Mouse (Mus musculus) heart, postnatal 25 days (tissue): Measurements from ENCODE around the gene Osbpl10. TPM values are rescaled to one million over a fixed set of nuclear protein-coding genes. Genes with fewer than 3 reads are reported as not detected.
"Not testable (repeated sequence)": the region's sequence is repeated elsewhere in the genome, so short reads cannot be mapped to it uniquely, and the experiment has no call there.

Experiments used
- DNase-seq: peaks from one replicate; pipeline ENCODE4 v3.0.0; 2022; ENCODE audit warnings: low spot score
- intact Hi-C: fragments of 180-260 bp; cut with DNase I; formaldehyde crosslinking; loops from one replicate; pipeline ENCODE4 v1.15.1; 2025
- total RNA-seq, 2 experiments: library from RNA; stranded (reverse); gene quantifications; 2 replicates each; pipeline ENCODE4 v1.2.3; 2021

The Osbpl10 gene
- total RNA-seq, 2 experiments from 2014 or later = 3.4 to 3.5 TPM

DNA sequence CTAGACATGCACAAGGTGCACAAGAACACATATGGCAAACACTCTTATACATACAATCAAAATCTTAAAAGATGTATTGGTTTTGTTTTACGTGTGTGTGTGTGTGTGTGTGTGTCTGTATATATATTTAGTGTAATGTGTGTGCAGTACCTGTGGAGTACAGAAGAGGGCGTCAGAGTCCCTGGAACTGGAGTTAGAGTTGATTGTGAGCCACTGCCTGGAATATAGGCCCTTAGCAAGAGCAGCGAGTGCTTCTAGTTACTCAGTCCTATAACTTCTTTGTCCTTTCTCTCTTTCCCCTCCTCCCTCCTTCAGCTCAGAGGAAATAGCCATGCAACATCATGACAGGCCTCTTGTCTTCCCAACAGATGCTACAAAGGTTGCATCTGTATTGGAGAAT is 44.8 kb downstream of the Osbpl10 start:
- intact Hi-C loops = no loop called here
- DNase-seq = no peak

DNA sequence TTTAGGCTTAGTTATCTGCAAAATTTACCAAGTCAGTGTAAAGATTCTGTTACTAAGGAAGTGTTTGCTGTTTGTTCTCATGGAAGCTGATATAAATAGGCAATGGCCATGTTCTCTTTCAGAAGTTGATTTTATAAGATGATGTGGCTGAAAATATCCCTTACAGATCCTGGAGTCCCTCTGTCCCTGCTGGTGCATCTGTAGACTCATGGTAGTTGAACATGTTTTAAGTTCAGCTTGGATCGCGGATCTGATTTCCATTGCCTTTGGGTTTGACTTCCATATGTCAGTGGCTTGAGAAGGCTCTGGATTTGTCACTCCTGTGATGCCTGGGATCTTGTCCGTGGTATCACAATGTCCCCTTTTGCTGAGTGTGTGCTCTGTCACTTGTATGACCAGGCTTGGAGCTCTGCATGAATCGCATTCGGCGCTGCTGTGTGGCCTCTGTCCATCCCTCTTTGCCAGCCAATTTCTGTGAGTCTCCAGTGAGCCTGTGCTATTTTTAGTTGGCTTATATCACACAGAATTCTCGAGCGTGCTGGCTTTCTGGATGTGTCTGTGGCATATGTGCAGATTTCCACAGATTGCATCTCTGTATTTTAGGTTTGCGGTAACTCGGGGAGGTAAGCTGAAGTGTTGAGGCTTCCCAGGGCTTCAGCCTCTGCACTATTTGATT is 45.5 kb downstream of the Osbpl10 start:
- intact Hi-C loops = no loop called here
- no peak for DNase-seq

DNA sequence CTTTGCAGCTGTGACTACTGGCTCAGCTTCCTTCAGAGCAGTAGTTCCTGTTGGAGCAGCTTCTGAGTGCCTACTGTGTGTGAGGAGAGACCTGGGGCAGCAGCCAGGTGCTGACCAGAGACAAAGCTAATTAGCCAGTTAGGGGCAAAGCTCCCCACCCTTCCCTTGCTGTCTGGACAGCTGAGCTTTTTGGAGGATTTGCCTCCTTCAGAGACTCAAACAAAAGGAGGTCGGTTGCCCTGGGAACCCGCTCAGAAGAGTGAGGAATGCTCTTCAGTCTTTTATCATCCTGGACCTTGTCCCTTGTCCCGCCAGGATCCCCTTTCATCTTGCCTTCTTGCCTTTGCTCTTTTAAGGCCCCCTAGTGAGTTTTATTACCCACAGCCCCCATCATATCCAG is 50.9 kb downstream of the Osbpl10 start:
- DNase-seq = no peak
- intact Hi-C loops = no loop called here

DNA sequence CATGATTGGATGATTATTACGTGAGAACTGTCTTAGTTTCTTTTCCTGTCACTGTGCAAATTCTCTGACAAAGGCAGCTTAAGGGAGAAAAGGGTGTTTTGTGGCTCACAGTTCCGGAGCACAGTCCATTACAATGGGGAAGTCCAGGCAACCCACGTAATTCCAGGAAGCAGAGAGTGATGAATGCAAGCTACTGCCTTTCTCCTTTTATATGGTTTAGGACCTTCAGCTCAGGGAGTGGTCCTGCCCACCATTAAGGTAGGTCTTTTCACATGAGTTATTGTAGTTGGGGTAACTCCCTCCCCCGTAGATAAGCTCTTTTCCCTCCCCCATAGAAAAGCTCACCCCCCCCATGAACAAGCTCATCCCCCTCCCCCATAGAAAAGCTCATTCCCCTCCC is 52.2 kb downstream of the Osbpl10 start:
- no peak for DNase-seq
- intact Hi-C loops = no loop called here

DNA sequence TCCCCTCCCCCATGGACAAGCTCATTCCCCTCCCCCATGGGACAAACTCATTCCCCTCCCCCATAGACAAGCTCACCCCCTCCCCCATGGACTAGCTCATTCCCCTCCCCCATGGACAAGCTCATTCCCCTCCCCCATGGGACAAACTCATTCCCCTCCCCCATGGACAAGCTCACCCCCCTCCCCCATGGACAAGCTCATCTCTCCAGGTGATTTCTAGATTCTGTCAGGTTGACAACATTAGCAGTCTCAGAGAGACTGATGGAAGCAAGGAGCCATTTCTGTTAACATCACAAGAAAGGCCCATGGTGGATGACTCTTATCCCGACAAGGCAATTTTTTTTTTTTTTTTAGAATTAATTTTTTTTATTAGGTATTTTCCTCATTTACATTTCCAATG is 52.7 kb downstream of the Osbpl10 start:
- DNase-seq, intact Hi-C loops: not testable (repeated sequence)

DNA sequence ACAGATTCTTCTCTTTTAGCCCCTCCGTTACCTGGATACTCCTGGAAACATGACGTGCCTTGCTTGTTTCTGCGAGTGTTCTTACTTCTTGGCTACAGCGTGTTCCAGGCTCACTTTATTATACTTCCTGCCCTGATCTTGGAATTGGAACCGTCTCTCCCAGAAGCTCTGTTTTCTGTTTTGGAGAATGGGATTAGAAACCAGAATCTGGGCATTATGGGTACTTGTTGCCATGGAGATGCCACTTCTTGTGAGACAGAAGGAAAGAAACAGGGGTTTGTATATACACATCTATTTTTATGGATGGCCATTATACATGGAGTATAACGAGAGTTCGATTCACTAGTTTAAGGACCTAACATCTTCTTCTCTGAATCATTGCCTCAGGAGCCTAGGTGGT is 54.4 kb downstream of the Osbpl10 start:
- intact Hi-C loops = no loop called here
- no peak for DNase-seq

DNA sequence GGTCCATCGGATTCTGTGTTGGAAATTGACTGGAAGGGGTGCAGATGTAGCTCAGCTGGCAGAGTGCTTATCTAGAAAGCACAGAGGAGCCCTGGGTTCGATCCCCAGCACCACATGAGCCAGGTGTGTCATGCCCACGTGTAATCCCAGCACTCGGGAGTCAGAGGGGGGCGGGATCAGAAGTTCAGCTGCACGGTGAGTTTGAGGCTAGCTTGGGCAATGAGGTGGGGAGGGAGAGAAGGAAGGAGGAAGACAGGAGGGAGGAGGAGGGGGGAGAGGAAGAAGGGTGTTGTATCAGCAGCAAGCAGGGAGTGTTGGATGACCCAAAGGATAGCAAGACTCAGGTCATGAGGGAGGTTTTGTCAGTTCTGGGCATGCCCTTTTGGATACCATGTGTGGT is 55.9 kb downstream of the Osbpl10 start:
- no peak for DNase-seq
- intact Hi-C loops = no loop called here

DNA sequence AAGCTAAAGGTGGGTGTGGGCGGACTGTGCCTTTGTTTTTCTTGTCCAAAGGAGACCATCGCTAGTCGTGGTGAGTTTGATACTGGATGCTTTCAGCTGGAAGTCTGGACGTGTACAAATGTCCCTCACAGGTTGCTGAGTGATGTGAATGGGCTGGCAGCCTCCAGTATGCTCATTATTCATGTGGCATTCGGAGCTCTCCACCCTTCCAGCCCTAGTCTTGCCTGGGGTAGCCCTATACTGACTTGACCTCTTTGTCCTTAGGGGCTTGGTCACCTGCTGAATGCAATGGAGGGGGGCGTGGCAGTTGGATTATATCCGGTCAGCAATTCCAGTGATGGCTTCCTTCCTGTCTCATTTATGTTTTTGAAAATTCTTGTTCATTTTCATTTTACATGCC is 56.4 kb downstream of the Osbpl10 start:
- DNase-seq = no peak

DNA sequence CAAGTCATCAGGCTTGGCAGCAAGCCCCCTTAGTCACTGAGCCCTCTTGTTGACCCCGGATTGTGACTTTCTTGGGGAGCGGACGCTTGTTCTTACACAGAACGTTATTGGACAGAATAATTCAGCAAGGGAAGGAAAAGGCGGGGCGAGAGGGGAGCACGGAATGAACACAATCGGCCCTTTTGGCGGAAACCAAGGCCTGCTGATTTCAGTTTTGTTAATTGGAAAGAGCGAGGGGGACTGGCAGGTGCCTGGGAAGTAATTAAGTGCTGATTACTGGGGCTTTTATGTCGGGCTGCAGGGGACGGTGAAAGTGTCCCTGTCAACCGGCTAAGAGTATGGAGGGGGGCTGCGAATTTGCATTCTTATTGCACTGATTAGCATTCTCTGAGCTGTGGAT is 59.8 kb downstream of the Osbpl10 start:
- intact Hi-C loops = no loop called here
- DNase-seq = no peak

More for the DNA sequence above, 56.4 kb downstream of the Osbpl10 start:
- intact Hi-C loops = no loop called here

DNA sequence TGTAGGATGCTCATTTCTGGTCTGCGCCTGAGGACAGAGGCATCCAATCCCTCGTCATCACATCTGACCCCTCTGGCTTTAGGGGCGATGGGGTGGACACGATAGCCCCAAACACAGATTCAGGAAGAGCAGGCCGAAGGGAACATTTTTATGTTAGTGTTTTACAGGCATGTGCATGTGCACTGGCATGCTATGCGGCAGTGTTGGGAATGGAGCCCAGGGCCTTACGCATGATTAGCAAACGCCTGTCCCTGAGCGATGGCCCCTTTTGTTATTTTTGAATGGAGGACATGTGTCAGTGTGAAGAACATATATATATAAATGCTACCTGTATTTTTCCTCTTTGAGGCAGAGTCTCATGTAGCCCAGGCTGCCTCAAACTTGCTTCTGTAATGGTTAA is 60.3 kb downstream of the Osbpl10 start:
- DNase-seq = no peak
- intact Hi-C loops = no loop called here

DNA sequence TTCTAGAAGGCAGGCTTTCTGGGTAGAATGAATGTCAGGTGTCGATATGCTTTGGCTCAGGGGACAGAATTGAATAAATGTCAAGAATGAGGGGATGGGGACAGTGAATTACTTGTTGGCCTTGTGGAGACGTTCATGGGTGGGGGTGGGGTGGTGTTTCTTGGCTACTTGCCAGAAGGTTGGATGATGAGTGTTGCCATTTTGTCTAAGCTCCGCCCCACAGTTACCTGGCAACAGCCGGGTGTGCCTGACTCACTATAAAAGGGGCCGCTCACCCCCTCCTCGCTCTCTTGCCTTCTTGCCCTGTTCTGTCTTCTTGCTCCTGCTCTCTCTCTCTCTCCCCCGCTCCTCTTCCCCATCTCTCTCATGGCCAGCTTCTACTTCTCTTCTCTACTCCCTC is 60.9 kb downstream of the Osbpl10 start:
- DNase-seq = no peak
- intact Hi-C loops = no loop called here

DNA sequence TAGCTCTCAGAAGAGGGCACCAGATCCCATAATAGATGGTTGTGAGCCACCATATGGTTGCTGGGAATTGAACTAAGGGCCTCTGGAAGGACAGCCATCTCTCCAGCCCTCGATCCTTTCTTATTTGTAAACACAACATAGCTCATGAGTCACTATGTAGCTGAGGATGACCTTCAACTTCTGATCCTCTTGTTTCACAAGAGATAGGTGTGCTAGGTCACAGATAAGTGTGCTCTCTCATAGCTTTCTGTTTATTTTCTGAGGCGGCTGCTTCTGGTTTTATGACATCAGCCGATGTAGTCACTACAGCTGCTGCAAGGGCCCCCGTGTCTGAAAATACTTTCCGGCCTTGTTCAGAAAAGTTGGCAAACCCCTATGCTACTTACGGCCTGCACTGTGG is 64.2 kb downstream of the Osbpl10 start:
- DNase-seq = no peak
- intact Hi-C loops = no loop called here

DNA sequence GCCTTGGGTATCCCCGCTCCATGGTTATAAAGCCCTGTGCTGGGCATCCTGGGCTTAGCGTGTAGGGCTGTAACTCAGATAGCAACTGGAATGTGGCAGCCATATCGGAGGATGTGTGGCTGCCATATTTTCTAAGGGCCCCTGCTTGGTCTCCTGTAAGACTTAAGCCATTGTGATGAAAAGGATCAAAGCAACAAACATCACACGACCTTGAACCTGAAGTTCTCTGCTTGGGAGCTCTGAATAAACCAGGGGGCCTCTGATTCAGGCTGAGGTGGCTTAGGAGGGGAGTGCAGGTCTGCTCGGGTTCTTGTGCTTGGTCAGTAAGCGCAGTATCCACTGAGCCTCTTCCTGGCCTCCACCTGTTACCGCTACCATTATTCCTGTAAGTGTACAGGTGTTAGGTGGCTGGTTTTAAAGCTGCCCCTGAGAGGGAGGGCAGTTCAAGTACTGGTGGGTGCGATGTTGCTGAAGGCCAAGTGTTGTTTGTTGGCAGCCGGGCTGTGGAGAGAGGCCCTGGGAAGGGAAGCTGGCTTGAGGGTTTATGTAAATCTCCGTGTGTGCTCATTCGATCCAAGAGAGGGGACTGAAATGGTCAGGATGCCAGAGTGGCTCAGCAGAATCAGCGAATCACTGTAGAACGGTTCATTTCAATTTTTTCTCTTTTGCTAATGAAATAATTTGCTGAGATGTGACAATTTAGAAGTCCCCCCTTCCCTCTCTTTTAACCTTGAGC is 64.8 kb downstream of the Osbpl10 start:
- intact Hi-C loops = no loop called here

DNA sequence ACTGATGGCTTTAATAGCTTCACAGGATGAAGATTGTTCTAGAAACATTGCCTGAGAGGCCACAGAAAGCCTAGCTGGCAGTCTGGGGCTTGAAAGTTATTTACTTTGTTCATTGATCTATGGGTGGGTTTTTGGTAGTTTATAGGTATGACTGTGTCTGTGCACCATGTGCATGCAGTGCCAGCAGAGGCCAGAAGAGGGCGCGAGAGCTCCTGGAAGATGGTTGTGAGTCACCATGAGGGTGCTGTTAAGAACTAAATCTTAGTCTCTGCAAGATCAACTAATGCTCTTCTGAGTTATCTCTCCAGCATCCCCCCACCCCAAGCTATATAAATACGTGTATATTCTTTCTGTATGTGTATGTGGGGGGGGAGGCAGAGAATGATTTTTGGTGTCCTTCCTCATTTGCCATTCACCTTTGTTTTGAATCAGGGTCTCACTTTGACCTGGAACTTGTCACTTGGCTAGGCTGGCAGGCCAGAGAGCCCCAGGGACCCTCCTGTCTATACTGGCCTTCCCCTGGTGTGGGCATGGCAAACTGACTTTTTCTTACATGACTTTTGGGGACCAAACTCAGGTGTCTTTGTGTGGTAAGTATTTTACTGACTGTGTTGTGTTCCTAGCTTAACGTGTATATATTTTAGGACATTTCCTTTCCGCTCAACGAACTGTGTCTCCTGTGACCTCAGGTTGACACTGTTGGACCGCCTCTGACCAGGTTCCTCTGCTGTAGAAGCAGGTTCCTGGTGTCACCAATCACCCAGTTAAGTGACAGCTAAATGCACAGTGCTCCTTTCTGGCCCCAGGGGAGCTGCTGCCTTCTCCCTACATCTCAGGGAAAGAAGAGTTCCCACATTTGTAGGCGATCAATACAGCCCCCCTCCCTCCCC is 65.8 kb downstream of the Osbpl10 start:
- no peak for DNase-seq
- intact Hi-C loops = no loop called here

More for the DNA sequence above, 64.8 kb downstream of the Osbpl10 start:
- no peak for DNase-seq

DNA sequence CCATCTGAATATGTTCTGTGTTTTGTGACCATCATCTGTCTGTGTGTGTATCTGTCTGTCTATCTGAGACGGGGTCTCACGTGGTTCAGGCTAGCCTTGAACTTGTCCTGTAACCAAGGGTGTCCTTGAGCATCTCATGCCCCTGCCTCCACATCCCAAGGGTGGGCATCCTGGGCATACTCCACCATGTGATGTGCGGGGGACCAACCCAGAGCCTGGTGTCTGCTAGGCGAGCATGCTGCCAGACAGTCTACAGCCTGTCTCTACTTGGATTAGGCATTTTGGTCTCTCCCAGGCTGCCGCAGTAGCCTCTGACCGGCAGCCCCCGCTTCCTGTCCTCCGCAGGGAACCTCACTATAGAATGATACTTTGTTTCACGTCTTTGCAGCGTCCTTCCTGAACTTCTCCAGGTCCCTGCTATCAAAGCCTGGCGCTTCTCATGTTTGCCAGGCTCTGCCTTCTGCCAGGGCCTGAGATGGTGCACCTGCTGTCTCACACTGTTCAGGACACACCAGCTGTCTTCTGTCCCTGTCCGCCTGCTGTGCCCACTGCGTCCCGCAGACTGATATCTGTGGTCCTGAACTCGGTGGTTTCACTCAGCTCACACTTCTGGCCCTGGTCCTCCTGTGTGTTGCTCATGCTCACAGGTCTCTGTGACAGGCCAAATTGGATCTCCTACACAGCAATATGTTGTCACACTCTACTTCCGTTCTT is 66.9 kb downstream of the Osbpl10 start:
- DNase-seq = no peak
- intact Hi-C loops = no loop called here

DNA sequence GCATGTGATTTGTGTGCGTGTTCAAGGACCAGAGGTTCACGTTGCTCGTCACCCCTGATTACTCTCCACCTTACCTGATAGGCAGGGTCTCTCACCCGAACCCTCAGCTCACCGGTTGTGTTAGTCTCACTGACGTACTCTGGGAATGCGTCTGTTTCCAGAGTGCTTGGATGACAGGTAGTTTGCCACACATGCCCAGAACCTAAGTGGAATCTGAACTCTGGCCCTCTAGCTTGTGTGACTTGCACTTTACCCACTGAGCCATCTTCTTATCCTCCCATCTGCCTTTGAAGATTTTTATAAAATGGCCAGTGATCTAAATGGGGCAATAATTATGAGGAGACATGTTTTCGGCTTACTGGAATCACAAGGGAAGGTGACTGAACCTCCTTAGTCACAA is 68.3 kb downstream of the Osbpl10 start:
- intact Hi-C loops = no loop called here
- DNase-seq = no peak

DNA sequence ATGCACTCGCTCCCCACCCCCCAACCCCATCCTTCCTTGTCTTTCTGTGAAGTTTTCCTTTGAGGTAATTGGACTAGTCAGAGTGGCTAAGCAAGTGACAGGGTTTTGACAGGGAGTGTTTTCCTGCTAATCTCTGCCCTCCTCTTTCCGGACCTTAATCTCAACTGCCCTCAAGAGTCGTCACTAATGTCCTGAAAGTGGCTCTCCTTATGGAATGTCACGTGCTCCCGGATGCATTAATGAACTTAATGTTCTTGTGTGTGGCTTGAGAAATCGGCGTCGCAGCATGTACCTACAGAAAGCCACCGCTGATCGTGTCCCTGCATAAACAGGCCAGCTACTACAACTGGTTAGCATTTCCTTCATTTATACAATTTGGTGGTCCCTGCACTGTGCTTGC is 70.0 kb downstream of the Osbpl10 start:
- no peak for DNase-seq
- intact Hi-C loops = no loop called here

DNA sequence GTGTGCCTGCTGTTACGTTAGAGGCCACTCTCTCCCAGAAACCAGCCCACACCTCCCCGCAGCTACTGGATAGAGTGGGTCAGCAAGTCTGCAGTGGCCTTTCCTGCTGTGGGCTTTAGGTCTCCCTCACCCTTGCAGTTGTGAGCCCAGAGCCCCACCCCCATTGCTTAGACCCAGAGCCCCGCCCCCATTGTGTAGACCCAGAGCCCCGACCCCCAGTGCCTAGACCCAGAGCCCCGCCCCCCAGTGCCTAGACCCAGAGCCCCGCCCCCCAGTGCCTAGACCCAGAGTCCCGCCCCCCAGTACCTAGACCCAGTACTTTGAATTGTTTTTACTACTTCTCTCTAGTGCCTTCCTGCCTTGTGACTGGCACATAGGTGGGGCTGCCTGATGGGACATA is 70.5 kb downstream of the Osbpl10 start:
- intact Hi-C loops = no loop called here
- no peak for DNase-seq

DNA sequence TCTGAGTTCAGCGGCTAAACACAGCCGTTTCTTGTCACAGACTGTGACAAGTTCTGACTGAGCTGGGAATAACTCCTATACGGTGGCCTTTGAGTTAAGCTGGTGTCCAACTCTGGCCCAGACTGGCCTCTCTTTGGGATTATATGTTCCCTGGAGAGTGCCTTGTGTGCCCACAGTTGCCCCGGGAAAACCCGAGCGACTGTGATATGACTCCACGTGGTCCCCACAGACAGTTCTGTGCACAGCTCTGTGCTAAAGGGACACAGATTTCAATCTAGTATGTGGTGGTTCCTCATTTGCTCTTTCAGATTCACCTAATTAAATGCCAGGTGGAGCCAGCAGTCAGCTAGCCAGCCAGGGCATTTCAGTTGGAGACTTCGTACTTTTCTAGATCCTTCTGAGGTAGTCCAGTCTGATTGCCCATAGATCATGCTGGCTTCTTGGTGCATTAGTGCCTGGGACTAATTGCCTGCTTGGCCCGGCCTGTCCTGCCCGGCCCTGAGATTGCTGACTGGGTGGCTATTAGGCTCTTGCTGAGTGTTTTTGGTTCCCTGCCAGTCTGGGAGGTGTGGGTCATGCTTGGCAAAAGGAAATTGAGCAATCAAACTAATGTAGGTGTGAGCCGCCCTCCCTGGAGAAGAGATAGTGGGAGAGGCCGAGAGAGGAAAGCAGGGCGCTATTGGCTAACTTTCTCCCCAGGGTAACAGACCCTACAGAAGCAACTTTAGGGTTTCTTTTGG is 71.8 kb downstream of the Osbpl10 start:
- intact Hi-C loops = no loop called here
- peak; percentile 28 for DNase-seq

DNA sequence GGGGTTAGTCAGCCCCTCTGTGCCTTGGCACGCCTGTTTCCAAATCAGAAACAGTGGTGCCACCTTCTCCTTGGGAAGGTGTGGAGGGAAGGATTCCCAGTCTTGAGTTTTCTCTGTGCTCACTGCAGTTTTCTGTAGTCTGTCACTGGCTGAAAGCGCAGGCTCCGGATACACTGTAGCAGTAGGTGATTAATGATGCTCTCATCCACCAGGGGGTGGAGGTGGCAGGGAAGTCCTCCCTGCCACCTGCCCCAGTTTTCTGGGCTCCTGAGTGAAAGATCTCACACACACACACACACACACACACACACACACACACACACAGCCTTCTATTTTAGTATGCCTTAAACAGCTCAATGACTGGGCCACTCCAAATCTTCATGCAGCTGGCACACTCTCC is 73.6 kb downstream of the Osbpl10 start:
- intact Hi-C loops = no loop called here
- DNase-seq = no peak
